Mouse (Mus musculus): Measurements from ENCODE around the gene Arhgap31. TPM values are rescaled to one million over a fixed set of nuclear protein-coding genes. Genes with fewer than 3 reads are reported as not detected.
"Not testable (repeated sequence)": the region's sequence is repeated elsewhere in the genome, so short reads cannot be mapped to it uniquely, and the experiment has no call there.

The Arhgap31 gene
- total RNA-seq, 2 experiments from 2014 or later = 20.8 to 22.6 TPM

- intact Hi-C loops (cut with DNase I; ENCODE audit: low total_unique reads) = loop anchor here (10.0 kb wide), 1 partner anchor 105 kb away; no protein-coding TSS in a partner anchor
Observed at GRCm38 (mm10) chr16:38729610-38730288, 16.7 kb upstream of the Arhgap31 start.

GRCm38 (mm10) chr16:38729139-38729538 is 16.1 kb upstream of the Arhgap31 start:
- no peak for DNase-seq
- intact Hi-C loops (cut with DNase I; ENCODE audit: low total_unique reads) = no loop called here

More at GRCm38 (mm10) chr16:38729610-38730288, 16.7 kb upstream of the Arhgap31 start:
- no peak for DNase-seq

- intact Hi-C loops (cut with DNase I; ENCODE audit: low total_unique reads) = no loop called here
Observed at GRCm38 (mm10) chr16:38728576-38729132, 15.6 kb upstream of the Arhgap31 start.

GRCm38 (mm10) chr16:38724974-38725373 is 11.9 kb upstream of the Arhgap31 start:
- DNase-seq = no peak
- intact Hi-C loops (cut with DNase I; ENCODE audit: low total_unique reads) = no loop called here

More at GRCm38 (mm10) chr16:38728576-38729132, 15.6 kb upstream of the Arhgap31 start:
- no peak for DNase-seq

- DNase-seq = no peak
- intact Hi-C loops (cut with DNase I; ENCODE audit: low total_unique reads) = no loop called here
Observed at GRCm38 (mm10) chr16:38724256-38724655, 11.2 kb upstream of the Arhgap31 start.

GRCm38 (mm10) chr16:38721377-38721776 is 8.3 kb upstream of the Arhgap31 start:
- no peak for DNase-seq
- intact Hi-C loops (cut with DNase I; ENCODE audit: low total_unique reads) = no loop called here

GRCm38 (mm10) chr16:38714259-38714526 is 1.1 kb upstream of the Arhgap31 start:
- DNase-seq; intact Hi-C loops (cut with DNase I; ENCODE audit: low total_unique reads): not testable (repeated sequence)

GRCm38 (mm10) chr16:38713404-38714258 is 557 bp upstream of the Arhgap31 start:
- no peak for DNase-seq
- intact Hi-C loops (cut with DNase I; ENCODE audit: low total_unique reads) = no loop called here

GRCm38 (mm10) chr16:38712105-38712504 is 969 bp downstream of the Arhgap31 start:
- intact Hi-C loops (cut with DNase I; ENCODE audit: low total_unique reads) = no loop called here
- no peak for DNase-seq

- DNase-seq = no peak
- intact Hi-C loops (cut with DNase I; ENCODE audit: low total_unique reads) = no loop called here
Observed at GRCm38 (mm10) chr16:38711245-38711644, 1.8 kb downstream of the Arhgap31 start.

- intact Hi-C loops (cut with DNase I; ENCODE audit: low total_unique reads) = loop anchor here (10.0 kb wide), 1 partner anchor 84 kb away; no protein-coding TSS in a partner anchor
Observed at GRCm38 (mm10) chr16:38708962-38709520, 4.0 kb downstream of the Arhgap31 start.

GRCm38 (mm10) chr16:38706782-38707181 is 6.3 kb downstream of the Arhgap31 start:
- no peak for DNase-seq
- intact Hi-C loops (cut with DNase I; ENCODE audit: low total_unique reads) = loop anchor here (10.0 kb wide), 1 partner anchor 82 kb away; no protein-coding TSS in a partner anchor

More at GRCm38 (mm10) chr16:38708962-38709520, 4.0 kb downstream of the Arhgap31 start:
- DNase-seq = no peak

- intact Hi-C loops (cut with DNase I; ENCODE audit: low total_unique reads) = loop anchor here (10.0 kb wide), 1 partner anchor 81 kb away; no protein-coding TSS in a partner anchor
- DNase-seq = no peak
Observed at GRCm38 (mm10) chr16:38705531-38706281, 7.4 kb downstream of the Arhgap31 start.

GRCm38 (mm10) chr16:38703501-38703900 is 9.6 kb downstream of the Arhgap31 start:
- intact Hi-C loops (cut with DNase I; ENCODE audit: low total_unique reads) = loop anchor here (10.0 kb wide), 1 partner anchor 79 kb away; no protein-coding TSS in a partner anchor
- DNase-seq = no peak

GRCm38 (mm10) chr16:38702316-38702715 is 10.8 kb downstream of the Arhgap31 start:
- intact Hi-C loops (cut with DNase I; ENCODE audit: low total_unique reads) = loop anchor here (10.0 kb wide), 1 partner anchor 78 kb away; no protein-coding TSS in a partner anchor
- DNase-seq = no peak

GRCm38 (mm10) chr16:38701492-38702185 is 11.4 kb downstream of the Arhgap31 start:
- intact Hi-C loops (cut with DNase I; ENCODE audit: low total_unique reads) = loop anchor here (10.0 kb wide), 1 partner anchor 77 kb away; no protein-coding TSS in a partner anchor
- no peak for DNase-seq

- no peak for DNase-seq
- intact Hi-C loops (cut with DNase I; ENCODE audit: low total_unique reads) = loop anchor here (10.0 kb wide), 1 partner anchor 76 kb away; no protein-coding TSS in a partner anchor
Observed at GRCm38 (mm10) chr16:38700392-38701162, 12.5 kb downstream of the Arhgap31 start.

- no peak for DNase-seq
- intact Hi-C loops (cut with DNase I; ENCODE audit: low total_unique reads) = no loop called here
Observed at GRCm38 (mm10) chr16:38697611-38698010, 15.5 kb downstream of the Arhgap31 start.

All from gastrocnemius, postnatal 14 days (tissue).